Mouse (Mus musculus) intestine, embryonic 15.5 days (tissue): ENCODE data around the gene Spag6. TPM values are rescaled to one million over a fixed set of nuclear protein-coding genes. Genes with fewer than 3 reads are reported as not detected.
A peak's percentile ranks its signal among the peaks of the same experiment; 100 is the strongest.

ENCODE experiments used
- ATAC-seq: fragments of 200-750 bp; cut with Nextera tagmentation; 2 replicates; pipeline ENCODE4 v1.8.0; 2017; ENCODE audit warnings: moderate TSS enrichment, moderate library complexity
- H3K27ac ChIP-seq: fragments of 300-500 bp; sonication (generic); 2 replicates; pipeline ENCODE4 v1.5.1; 2015; ENCODE audit warnings: mild to moderate bottlenecking, inconsistent platforms
- H3K27me3 ChIP-seq: fragments of 300-500 bp; sonication (generic); replicated peaks from 2 replicates; pipeline ENCODE4 v1.6.1; 2015; ENCODE audit warnings: inconsistent platforms
- H3K36me3 ChIP-seq: fragments of 300-500 bp; sonication (generic); 2 replicates; pipeline ENCODE4 v1.6.1; 2015; ENCODE audit warnings: inconsistent platforms
- H3K4me1 ChIP-seq: fragments of 300-500 bp; sonication (generic); replicated peaks from 2 replicates; pipeline ENCODE4 v1.6.1; 2015; ENCODE audit warnings: inconsistent platforms
- H3K4me2 ChIP-seq: fragments of 300-500 bp; sonication (generic); replicated peaks from 2 replicates; pipeline ENCODE4 v1.6.1; 2015; ENCODE audit warnings: mild to moderate bottlenecking, inconsistent platforms
- H3K4me3 ChIP-seq: fragments of 300-500 bp; sonication (generic); replicated peaks from 2 replicates; pipeline ENCODE4 v1.5.1; 2015; ENCODE audit warnings: inconsistent platforms
- H3K9ac ChIP-seq: fragments of 300-500 bp; sonication (generic); 2 replicates; pipeline ENCODE4 v1.6.1; 2015; ENCODE audit warnings: inconsistent platforms
- H3K9me3 ChIP-seq: fragments of 300-500 bp; sonication (generic); 2 replicates; pipeline ENCODE4 v1.6.1; 2016; ENCODE audit warnings: inconsistent platforms
- WGBS: fragments of 180-500 bp; shearing (Covaris S2); methylation state at CpG from one replicate; pipeline ENCODE4 v1.1.7; 2015; 5-methylcytosine and 5-hydroxymethylcytosine counted together
- polyA plus RNA-seq: library from polyadenylated mRNA; unstranded; fragments of >200 nt; fragmentation: Nextera tagmentation; extraction: Ambion mirVana; gene quantifications from 2 replicates; pipeline ENCODE4 v1.2.1, GENCODE M21; 2015

The Spag6 gene
- polyA plus RNA-seq, result 0.05 TPM in 1 of 2 replicates, not detected in the other

GRCm38 (mm10) chr2:18693871-18694610 lies at the start of gene Spag6:
Gene Spag6 (plus strand): TSS chr2:18694032.
- Histone ChIP-seq H3K27ac (peak within 1 kb of the TSS; percentile 76; the same call in 1 of the 2 replicates), H3K4me3 (peak within 1 kb of the TSS; percentile 74), H3K4me1 (peaks cover 21% of the 10 kb centered on the region), H3K9me3 (no peaks in the 10 kb centered on the region), H3K27me3 (peaks cover 51% of the 10 kb centered on the region), H3K4me2 (peak within 1 kb of the TSS; percentile 97), H3K36me3 (no peaks in the 10 kb centered on the region), H3K9ac (peak within 1 kb of the TSS; percentile 83)
- under 1% methylated on average over 48 of the region's 61 CpGs for WGBS
- ATAC-seq, result peak; percentile 88

- H3K36me3 ChIP-seq, result no peaks in the 10 kb centered on the region
- H3K27ac ChIP-seq, result no peak overlapping the region
- H3K4me3 ChIP-seq, result no peak overlapping the region
- no peaks in the 10 kb centered on the region for H3K4me1 ChIP-seq
- no peak for ATAC-seq
- 81% methylated on average over 4 of the region's 4 CpGs for WGBS
- no peak overlapping the region for H3K4me2 ChIP-seq
- H3K27me3 ChIP-seq, result no peaks in the 10 kb centered on the region
- H3K9ac ChIP-seq, result no peak overlapping the region
- H3K9me3 ChIP-seq, result no peaks in the 10 kb centered on the region
These were observed 45.3 kb upstream of the Spag6 start for GRCm38 (mm10) chr2:18648563-18648962.

GRCm38 (mm10) chr2:18654821-18655220 lies 39.0 kb upstream of the Spag6 start:
- Histone ChIP-seq H3K4me2 (no peak overlapping the region), H3K4me1 (no peaks in the 10 kb centered on the region), H3K9me3 (no peaks in the 10 kb centered on the region), H3K9ac (no peak overlapping the region), H3K36me3 (no peaks in the 10 kb centered on the region), H3K27ac (no peak overlapping the region), H3K27me3 (no peaks in the 10 kb centered on the region), H3K4me3 (no peak overlapping the region)
- 65% methylated on average over 5 of the region's 5 CpGs for WGBS
- ATAC-seq, result no peak

GRCm38 (mm10) chr2:18664003-18664402 lies 29.8 kb upstream of the Spag6 start:
- no peak for ATAC-seq
- Histone ChIP-seq H3K27ac (no peak overlapping the region), H3K36me3 (no peaks in the 10 kb centered on the region), H3K4me3 (no peak overlapping the region), H3K27me3 (no peaks in the 10 kb centered on the region), H3K9me3 (no peaks in the 10 kb centered on the region), H3K4me1 (no peaks in the 10 kb centered on the region), H3K4me2 (no peak overlapping the region), H3K9ac (no peak overlapping the region)
- WGBS, result 59% methylated on average over 3 of the region's 3 CpGs

- Histone ChIP-seq H3K27ac (no peak overlapping the region), H3K4me1 (no peaks in the 10 kb centered on the region)
These were observed 22.8 kb upstream of the Spag6 start for GRCm38 (mm10) chr2:18671041-18671440.

GRCm38 (mm10) chr2:18672133-18672765 lies 21.6 kb upstream of the Spag6 start, which contains the start of gene Commd3:
Gene Commd3 (plus strand): TSS chr2:18672384.
- under 1% methylated on average over 90 of the region's 91 CpGs for WGBS
- no peaks in the 10 kb centered on the region for H3K9me3 ChIP-seq
- H3K9ac ChIP-seq, result peak within 1 kb of the TSS; percentile 97
- H3K27me3 ChIP-seq, result no peaks in the 10 kb centered on the region
- H3K4me2 ChIP-seq, result peak within 1 kb of the TSS; percentile 85
- H3K36me3 ChIP-seq, result no peaks in the 10 kb centered on the region
- no peaks in the 10 kb centered on the region for H3K4me1 ChIP-seq
- peak within 1 kb of the TSS; percentile 98 for H3K27ac ChIP-seq
- H3K4me3 ChIP-seq, result peak within 1 kb of the TSS; percentile 91
- peak; percentile 92 for ATAC-seq

More at GRCm38 (mm10) chr2:18671041-18671440, 22.8 kb upstream of the Spag6 start:
- Histone ChIP-seq H3K4me2 (no peak overlapping the region), H3K36me3 (no peaks in the 10 kb centered on the region), H3K9me3 (no peaks in the 10 kb centered on the region), H3K27me3 (no peaks in the 10 kb centered on the region), H3K4me3 (no peak overlapping the region), H3K9ac (no peak overlapping the region)
- ATAC-seq, result no peak
- 68% methylated on average over 6 of the region's 6 CpGs for WGBS

- ATAC-seq, result no peak
- Histone ChIP-seq H3K9ac (peak overlapping the region; percentile 97), H3K4me1 (no peaks in the 10 kb centered on the region), H3K36me3 (no peaks in the 10 kb centered on the region), H3K27ac (peak overlapping the region; percentile 98), H3K9me3 (no peaks in the 10 kb centered on the region), H3K27me3 (no peaks in the 10 kb centered on the region), H3K4me3 (peak overlapping the region; percentile 91), H3K4me2 (peak overlapping the region; percentile 85)
- WGBS, result under 1% methylated on average over 11 of the region's 11 CpGs
These were observed 21.1 kb upstream of the Spag6 start for GRCm38 (mm10) chr2:18672766-18673164.

- Histone ChIP-seq H3K36me3 (no peaks in the 10 kb centered on the region), H3K27ac (no peak overlapping the region), H3K9me3 (no peaks in the 10 kb centered on the region), H3K4me1 (peaks cover 6% of the 10 kb centered on the region; the same call in 1 of the 2 replicates), H3K9ac (no peak overlapping the region), H3K4me3 (no peak overlapping the region), H3K27me3 (no peaks in the 10 kb centered on the region), H3K4me2 (peak overlapping the region; percentile 85; the same call in 1 of the 2 replicates)
- no peak for ATAC-seq
- WGBS, result 67% methylated on average over 4 of the region's 4 CpGs
These were observed 20.1 kb upstream of the Spag6 start for GRCm38 (mm10) chr2:18673766-18674165.

GRCm38 (mm10) chr2:18674193-18674902 lies 19.5 kb upstream of the Spag6 start:
- 83% methylated on average over 4 of the region's 4 CpGs for WGBS
- no peak overlapping the region for H3K4me2 ChIP-seq
- ATAC-seq, result no peak
- no peaks in the 10 kb centered on the region for H3K9me3 ChIP-seq
- H3K4me3 ChIP-seq, result no peak overlapping the region
- no peaks in the 10 kb centered on the region for H3K36me3 ChIP-seq
- no peak overlapping the region for H3K27ac ChIP-seq
- H3K27me3 ChIP-seq, result 0 out of 2 replicates have a peak, but pooled peaks cover 3% of the 10 kb centered on the region
- H3K9ac ChIP-seq, result no peak overlapping the region
- peaks cover 6% of the 10 kb centered on the region; the same call in 1 of the 2 replicates for H3K4me1 ChIP-seq

GRCm38 (mm10) chr2:18675681-18676456 lies 18.0 kb upstream of the Spag6 start:
- ATAC-seq, result no peak
- 0 out of 2 replicates have a peak, but pooled peaks cover 3% of the 10 kb centered on the region for H3K27me3 ChIP-seq
- H3K9ac ChIP-seq, result peak overlapping the region; percentile 89
- H3K36me3 ChIP-seq, result no peaks in the 10 kb centered on the region
- 16% methylated on average over 42 of the region's 42 CpGs for WGBS
- H3K4me1 ChIP-seq, result peaks cover 12% of the 10 kb centered on the region
- peak overlapping the region; percentile 85 for H3K4me2 ChIP-seq
- peak overlapping the region; percentile 78 for H3K4me3 ChIP-seq
- H3K9me3 ChIP-seq, result no peaks in the 10 kb centered on the region
- peak overlapping the region; percentile 94 for H3K27ac ChIP-seq

GRCm38 (mm10) chr2:18676457-18676935 lies 17.3 kb upstream of the Spag6 start:
- H3K4me2 ChIP-seq, result peak overlapping the region; percentile 85
- peak overlapping the region; percentile 94 for H3K27ac ChIP-seq
- peak overlapping the region; percentile 78 for H3K4me3 ChIP-seq
- no peaks in the 10 kb centered on the region for H3K9me3 ChIP-seq
- WGBS, result 0% methylated on average over 23 of the region's 64 CpGs
- 0 out of 2 replicates have a peak, but pooled peaks cover 3% of the 10 kb centered on the region for H3K27me3 ChIP-seq
- peak overlapping the region; percentile 89 for H3K9ac ChIP-seq
- peak; percentile 90 for ATAC-seq
- peaks cover 16% of the 10 kb centered on the region for H3K4me1 ChIP-seq
- H3K36me3 ChIP-seq, result no peaks in the 10 kb centered on the region
